Mouse (Mus musculus) splenic B cell, adult 2 months (primary cell): ENCODE results near the gene Ankrd39.

Experiments used
- DNase-seq: peaks from one replicate; pipeline ENCODE4 v3.0.0-alpha.2; 2011; ENCODE audit warnings: low read depth, low spot score
- H3K27me3 ChIP-seq: 2 replicates; pipeline ENCODE4 v1.6.1; 2012; ENCODE audit warnings: mild to moderate bottlenecking, low read length, moderate library complexity, mixed read lengths; ENCODE audit not compliant: control insufficient read depth, poor library complexity, insufficient read depth, severe bottlenecking
- H3K36me3 ChIP-seq: 2 replicates; pipeline ENCODE4 v1.6.1; 2012; ENCODE audit warnings: mild to moderate bottlenecking, low read length, moderate library complexity, mixed read lengths; ENCODE audit not compliant: control insufficient read depth, poor library complexity, insufficient read depth, severe bottlenecking

Ankrd39 gene

GRCm38 (mm10) chr1:36564101-36564500 lies 16.9 kb upstream of the Ankrd39 start:
- no peaks in the 10 kb centered on the region for H3K27me3 ChIP-seq
- no peak for DNase-seq
- H3K36me3 ChIP-seq: no peaks in the 10 kb centered on the region

- no peak for DNase-seq
- no peaks in the 10 kb centered on the region for H3K27me3 ChIP-seq
- H3K36me3 ChIP-seq: no peaks in the 10 kb centered on the region
Observed at GRCm38 (mm10) chr1:36563632-36564031, 16.4 kb upstream of the Ankrd39 start.

GRCm38 (mm10) chr1:36563197-36563596 lies 16.0 kb upstream of the Ankrd39 start:
- Histone ChIP-seq H3K36me3 (no peaks in the 10 kb centered on the region), H3K27me3 (no peaks in the 10 kb centered on the region)
- DNase-seq: no peak

GRCm38 (mm10) chr1:36562388-36562787 lies 15.1 kb upstream of the Ankrd39 start:
- peaks cover under 1% of the 10 kb centered on the region; the same call in 1 of the 2 replicates for H3K27me3 ChIP-seq
- no peak for DNase-seq
- H3K36me3 ChIP-seq: no peaks in the 10 kb centered on the region

- Histone ChIP-seq H3K27me3 (peaks cover 2% of the 10 kb centered on the region; the same call in 1 of the 2 replicates), H3K36me3 (no peaks in the 10 kb centered on the region)
- no peak for DNase-seq
Observed at GRCm38 (mm10) chr1:36560903-36561302, 13.7 kb upstream of the Ankrd39 start.

GRCm38 (mm10) chr1:36559888-36560287 lies 12.6 kb upstream of the Ankrd39 start:
- peaks cover 2% of the 10 kb centered on the region; the same call in 1 of the 2 replicates for H3K27me3 ChIP-seq

GRCm38 (mm10) chr1:36559256-36559655 lies 12.0 kb upstream of the Ankrd39 start:
- no peaks in the 10 kb centered on the region for H3K36me3 ChIP-seq
- H3K27me3 ChIP-seq: peaks cover 2% of the 10 kb centered on the region; the same call in 1 of the 2 replicates
- DNase-seq: no peak

More at GRCm38 (mm10) chr1:36559888-36560287, 12.6 kb upstream of the Ankrd39 start:
- no peak for DNase-seq
- H3K36me3 ChIP-seq: no peaks in the 10 kb centered on the region

- H3K36me3 ChIP-seq: no peaks in the 10 kb centered on the region
- peak; percentile 46 for DNase-seq
Observed at GRCm38 (mm10) chr1:36558031-36558993, 11.1 kb upstream of the Ankrd39 start, which contains the start of gene Sema4c. Gene Sema4c (minus strand): TSS chr1:36558349.

GRCm38 (mm10) chr1:36557457-36558011 lies 10.3 kb upstream of the Ankrd39 start:
- H3K27me3 ChIP-seq: peaks cover 2% of the 10 kb centered on the region; the same call in 1 of the 2 replicates

More at GRCm38 (mm10) chr1:36558031-36558993, 11.1 kb upstream of the Ankrd39 start, which contains the start of gene Sema4c:
- H3K27me3 ChIP-seq: peaks cover 2% of the 10 kb centered on the region; the same call in 1 of the 2 replicates

GRCm38 (mm10) chr1:36556553-36557456 lies 9.6 kb upstream of the Ankrd39 start:
- peak; percentile 68 for DNase-seq
- peaks cover 2% of the 10 kb centered on the region; the same call in 1 of the 2 replicates for H3K27me3 ChIP-seq
- H3K36me3 ChIP-seq: no peaks in the 10 kb centered on the region

More at GRCm38 (mm10) chr1:36557457-36558011, 10.3 kb upstream of the Ankrd39 start:
- no peak for DNase-seq
- no peaks in the 10 kb centered on the region for H3K36me3 ChIP-seq

GRCm38 (mm10) chr1:36555798-36556395 lies 8.7 kb upstream of the Ankrd39 start:
- H3K36me3 ChIP-seq: no peaks in the 10 kb centered on the region
- DNase-seq: no peak
- peaks cover 2% of the 10 kb centered on the region; the same call in 1 of the 2 replicates for H3K27me3 ChIP-seq

- H3K27me3 ChIP-seq: peaks cover 2% of the 10 kb centered on the region; the same call in 1 of the 2 replicates
- DNase-seq: no peak
- H3K36me3 ChIP-seq: no peaks in the 10 kb centered on the region
Observed at GRCm38 (mm10) chr1:36554633-36555399, 7.6 kb upstream of the Ankrd39 start.

GRCm38 (mm10) chr1:36552506-36552905 lies 5.3 kb upstream of the Ankrd39 start:
- DNase-seq: no peak
- Histone ChIP-seq H3K27me3 (peaks cover 2% of the 10 kb centered on the region; the same call in 1 of the 2 replicates), H3K36me3 (no peaks in the 10 kb centered on the region)
